Mouse (Mus musculus) heart, postnatal 4 days (tissue): ENCODE results near the gene Barhl1. TPM values are rescaled to one million over a fixed set of nuclear protein-coding genes. Genes with fewer than 3 reads are reported as not detected.

Source experiments
- DNase-seq: peaks from one replicate; pipeline ENCODE4 v3.0.0; 2021
- total RNA-seq, 2 experiments: library from RNA; stranded (reverse); gene quantifications; 2 replicates each; pipeline ENCODE4 v1.2.3; 2021

Gene Barhl1
- total RNA-seq, 2 experiments from 2014 or later, result not detected

GRCm38 (mm10) chr2:28860678-28861423 lies 55.6 kb downstream of the Barhl1 start:
- DNase-seq, result no peak

- no peak for DNase-seq
Observed at GRCm38 (mm10) chr2:28859303-28859702, 57.2 kb downstream of the Barhl1 start.

Other genes starting within 250 kb of the Barhl1 start
- gene Spaca9, start 216.9 kb downstream of the Barhl1 start, total RNA-seq, result under 1 TPM; 0.59 to 0.71 TPM
- not detected for gene Ak8, start 216.5 kb downstream of the Barhl1 start, total RNA-seq
- gene Gtf3c4, start 76.3 kb downstream of the Barhl1 start, total RNA-seq, result 10 to 100 TPM; 23.2 to 26.7 TPM
- 1 to 10 TPM; 5.5 to 6.1 TPM for gene Ddx31, start 76.3 kb downstream of the Barhl1 start, total RNA-seq
- gene Cfap77, start 138.4 kb upstream of the Barhl1 start, total RNA-seq, result under 1 TPM in 1 of 2 experiments, not detected in 1; 0.27 TPM
- gene Ttf1, start 143.6 kb upstream of the Barhl1 start, total RNA-seq, result 1 to 10 TPM; 6.1 to 6.3 TPM
- 10 to 100 TPM; 37.5 to 39.8 TPM for gene Setx, start 207.5 kb upstream of the Barhl1 start, total RNA-seq